Mouse (Mus musculus) liver, embryonic 13.5 days (tissue): ENCODE data around the gene Gm49396. TPM values are rescaled to one million over a fixed set of nuclear protein-coding genes. Genes with fewer than 3 reads are reported as not detected.
A peak's percentile ranks its signal among the peaks of the same experiment; 100 is the strongest.

ENCODE experiments used
- ATAC-seq: fragments of 200-750 bp; cut with Nextera tagmentation; 2 replicates; pipeline ENCODE4 v1.8.0; 2017; ENCODE audit warnings: low read depth, mild to moderate bottlenecking, moderate number of reproducible peaks, moderate library complexity
- DNase-seq: peaks from one replicate; pipeline ENCODE4 v3.0.0; 2022
- H3K27ac ChIP-seq: fragments of 300-500 bp; sonication (generic); 2 replicates; pipeline ENCODE4 v1.5.1; 2015; ENCODE audit warnings: moderate library complexity, mild to moderate bottlenecking, inconsistent platforms
- H3K27me3 ChIP-seq: fragments of 300-500 bp; sonication (generic); 2 replicates; pipeline ENCODE4 v1.6.1; 2015; ENCODE audit warnings: mild to moderate bottlenecking, inconsistent platforms
- H3K36me3 ChIP-seq: fragments of 300-500 bp; sonication (generic); 2 replicates; pipeline ENCODE4 v1.6.1; 2015; ENCODE audit warnings: mild to moderate bottlenecking, inconsistent platforms
- H3K4me1 ChIP-seq: fragments of 300-500 bp; sonication (generic); replicated peaks from 2 replicates; pipeline ENCODE4 v1.6.1; 2015; ENCODE audit warnings: inconsistent platforms
- H3K4me2 ChIP-seq: fragments of 300-500 bp; sonication (generic); 2 replicates; pipeline ENCODE4 v1.6.1; 2015; ENCODE audit warnings: inconsistent platforms, mild to moderate bottlenecking, moderate library complexity
- H3K4me3 ChIP-seq: fragments of 300-500 bp; sonication (generic); replicated peaks from 2 replicates; pipeline ENCODE4 v1.5.1; 2015; ENCODE audit warnings: mild to moderate bottlenecking, inconsistent platforms
- H3K9ac ChIP-seq: fragments of 300-500 bp; sonication (generic); 2 replicates; pipeline ENCODE4 v1.6.1; 2015; ENCODE audit warnings: mild to moderate bottlenecking, inconsistent platforms
- H3K9me3 ChIP-seq: fragments of 300-500 bp; sonication (generic); replicated peaks from 2 replicates; pipeline ENCODE4 v1.6.1; 2016; ENCODE audit warnings: inconsistent platforms
- WGBS: fragments of 180-500 bp; shearing (Covaris S2); methylation state at CpG from one replicate; pipeline ENCODE4 v1.1.7; 2015; ENCODE audit not compliant: insufficient replicate concordance; 5-methylcytosine and 5-hydroxymethylcytosine counted together
- polyA plus RNA-seq: library from polyadenylated mRNA; unstranded; fragments of >200 nt; fragmentation: Nextera tagmentation; extraction: Ambion mirVana; gene quantifications from 2 replicates; pipeline ENCODE4 v1.2.1, GENCODE M21; 2015

Gene Gm49396
- polyA plus RNA-seq, 1 experiment from 2014 or later = 3.4 TPM

GRCm38 (mm10) chr7:30532931-30533330 is 30.2 kb upstream of the Gm49396 start:
- ATAC-seq (no peak), DNase-seq (no peak)
- no peak overlapping the region for H3K9ac ChIP-seq
- 73% methylated on average over 8 of the region's 8 CpGs for WGBS
- H3K36me3 ChIP-seq = peaks cover 45% of the 10 kb centered on the region
- H3K27me3 ChIP-seq = no peaks in the 10 kb centered on the region
- H3K4me3 ChIP-seq = no peak overlapping the region
- H3K27ac ChIP-seq = no peak overlapping the region
- H3K4me1 ChIP-seq = peaks cover 45% of the 10 kb centered on the region
- no peak overlapping the region for H3K4me2 ChIP-seq
- no peaks in the 10 kb centered on the region for H3K9me3 ChIP-seq

GRCm38 (mm10) chr7:30533941-30534632 is 29.1 kb upstream of the Gm49396 start:
- Histone ChIP-seq H3K4me3 (peak overlapping the region; percentile 80), H3K4me2 (peak overlapping the region; percentile 95), H3K4me1 (peaks cover 45% of the 10 kb centered on the region), H3K9ac (peak overlapping the region; percentile 81), H3K9me3 (no peaks in the 10 kb centered on the region), H3K36me3 (peaks cover 33% of the 10 kb centered on the region), H3K27me3 (no peaks in the 10 kb centered on the region), H3K27ac (peak overlapping the region; percentile 71; the same call in 1 of the 2 replicates)
- DNase-seq (no peak), ATAC-seq (no peak)
- 17% methylated on average over 26 of the region's 26 CpGs for WGBS

GRCm38 (mm10) chr7:30534633-30535577 is 28.2 kb upstream of the Gm49396 start, which contains the start of gene Arhgap33:
Gene Arhgap33 (minus strand): TSS chr7:30535060.
- Histone ChIP-seq H3K36me3 (peaks cover 30% of the 10 kb centered on the region), H3K9me3 (no peaks in the 10 kb centered on the region), H3K4me2 (peak within 1 kb of the TSS; percentile 95), H3K4me1 (peaks cover 45% of the 10 kb centered on the region), H3K27ac (peak within 1 kb of the TSS; percentile 71), H3K4me3 (peak within 1 kb of the TSS; percentile 80), H3K27me3 (no peaks in the 10 kb centered on the region), H3K9ac (peak within 1 kb of the TSS; percentile 81)
- WGBS = under 1% methylated on average over 63 of the region's 84 CpGs
- peak; percentile 92 for ATAC-seq
- DNase-seq = peak; percentile 95

- Histone ChIP-seq H3K4me1 (peaks cover 16% of the 10 kb centered on the region), H3K27ac (no peak overlapping the region), H3K4me3 (no peak overlapping the region), H3K36me3 (peaks cover 28% of the 10 kb centered on the region), H3K27me3 (no peaks in the 10 kb centered on the region), H3K9ac (no peak overlapping the region), H3K4me2 (no peak overlapping the region), H3K9me3 (no peaks in the 10 kb centered on the region)
- no peak for ATAC-seq
- no peak for DNase-seq
- WGBS = 79% methylated on average over 7 of the region's 7 CpGs
These were observed 22.6 kb upstream of the Gm49396 start for GRCm38 (mm10) chr7:30540572-30540971.

GRCm38 (mm10) chr7:30544327-30544726 is 18.8 kb upstream of the Gm49396 start:
- Histone ChIP-seq H3K27me3 (no peaks in the 10 kb centered on the region), H3K27ac (no peak overlapping the region), H3K36me3 (peaks cover 45% of the 10 kb centered on the region), H3K9me3 (no peaks in the 10 kb centered on the region), H3K9ac (no peak overlapping the region), H3K4me2 (no peak overlapping the region), H3K4me3 (no peak overlapping the region), H3K4me1 (peaks cover 9% of the 10 kb centered on the region)
- DNase-seq = no peak
- ATAC-seq = peak; percentile 39; the same call in 1 of the 2 replicates
- WGBS = 46% methylated on average over 2 of the region's 2 CpGs

GRCm38 (mm10) chr7:30549880-30550279 is 13.3 kb upstream of the Gm49396 start:
- H3K4me1 ChIP-seq = peaks cover 31% of the 10 kb centered on the region

GRCm38 (mm10) chr7:30550603-30551002 is 12.5 kb upstream of the Gm49396 start:
- Histone ChIP-seq H3K36me3 (peaks cover 35% of the 10 kb centered on the region), H3K27me3 (no peaks in the 10 kb centered on the region), H3K9ac (no peak overlapping the region), H3K4me1 (peaks cover 31% of the 10 kb centered on the region), H3K4me3 (no peak overlapping the region), H3K27ac (no peak overlapping the region), H3K4me2 (no peak overlapping the region), H3K9me3 (no peaks in the 10 kb centered on the region)
- no peak for DNase-seq
- ATAC-seq = no peak
- 88% methylated on average over 1 of the region's 1 CpGs for WGBS

More at GRCm38 (mm10) chr7:30549880-30550279, 13.3 kb upstream of the Gm49396 start:
- ATAC-seq (no peak), DNase-seq (no peak)
- no peak overlapping the region for H3K9ac ChIP-seq
- H3K9me3 ChIP-seq = no peaks in the 10 kb centered on the region
- no peak overlapping the region for H3K4me3 ChIP-seq
- peaks cover 30% of the 10 kb centered on the region for H3K36me3 ChIP-seq
- WGBS = 66% methylated on average over 2 of the region's 2 CpGs
- no peak overlapping the region for H3K27ac ChIP-seq
- H3K4me2 ChIP-seq = no peak overlapping the region
- no peaks in the 10 kb centered on the region for H3K27me3 ChIP-seq

- ATAC-seq (peak; percentile 42), DNase-seq (no peak)
- peaks cover 36% of the 10 kb centered on the region for H3K36me3 ChIP-seq
- H3K27me3 ChIP-seq = no peaks in the 10 kb centered on the region
- H3K27ac ChIP-seq = peak overlapping the region; percentile 92
- H3K4me3 ChIP-seq = peak overlapping the region; percentile 71
- peaks cover 31% of the 10 kb centered on the region for H3K4me1 ChIP-seq
- WGBS = under 1% methylated on average over 10 of the region's 10 CpGs
- H3K9me3 ChIP-seq = no peaks in the 10 kb centered on the region
- peak overlapping the region; percentile 92 for H3K4me2 ChIP-seq
- H3K9ac ChIP-seq = peak overlapping the region; percentile 78
These were observed 11.6 kb upstream of the Gm49396 start for GRCm38 (mm10) chr7:30551445-30552101.

- Histone ChIP-seq H3K36me3 (peaks cover 41% of the 10 kb centered on the region), H3K27me3 (no peaks in the 10 kb centered on the region), H3K4me2 (peak within 1 kb of the TSS; percentile 92), H3K27ac (peak within 1 kb of the TSS; percentile 95), H3K9me3 (no peaks in the 10 kb centered on the region), H3K9ac (peak within 1 kb of the TSS; percentile 91), H3K4me3 (peak within 1 kb of the TSS; percentile 71), H3K4me1 (peaks cover 31% of the 10 kb centered on the region)
- ATAC-seq (peak; percentile 90), DNase-seq (peak; percentile 95)
- under 1% methylated on average over 44 of the region's 44 CpGs for WGBS
These were observed 10.8 kb upstream of the Gm49396 start, which contains the start of the genes Hspb6 and Proser3 for GRCm38 (mm10) chr7:30552102-30553020. Gene Hspb6 (plus strand): TSS chr7:30552178. Gene Proser3 (minus strand): TSS chr7:30552299.

- Histone ChIP-seq H3K9ac (peak overlapping the region; percentile 91), H3K36me3 (peaks cover 43% of the 10 kb centered on the region), H3K4me3 (peak overlapping the region; percentile 71), H3K9me3 (no peaks in the 10 kb centered on the region), H3K27ac (peak overlapping the region; percentile 95), H3K4me2 (peak overlapping the region; percentile 92), H3K27me3 (no peaks in the 10 kb centered on the region), H3K4me1 (peaks cover 38% of the 10 kb centered on the region)
- peak; percentile 18 for DNase-seq
- ATAC-seq = no peak
- 7% methylated on average over 23 of the region's 23 CpGs for WGBS
These were observed 10.0 kb upstream of the Gm49396 start for GRCm38 (mm10) chr7:30553021-30553589.
